Mouse (Mus musculus) heart, postnatal 0 days (tissue): ENCODE data around the gene Gm12248. TPM values are rescaled to one million over a fixed set of nuclear protein-coding genes. Genes with fewer than 3 reads are reported as not detected.

Experiments
- ATAC-seq: fragments of 200-750 bp; cut with Nextera tagmentation; 2 replicates; pipeline ENCODE4 v1.8.0; 2017; ENCODE audit warnings: low read depth, moderate number of reproducible peaks, moderate library complexity; ENCODE audit not compliant: insufficient read depth
- DNase-seq: peaks from one replicate; pipeline ENCODE4 v3.0.0-alpha.2; 2016; ENCODE audit warnings: low spot score
- H3K27ac ChIP-seq: fragments of 300-500 bp; sonication (generic); 2 replicates; pipeline ENCODE4 v1.5.1; 2014; ENCODE audit warnings: low read depth, mild to moderate bottlenecking
- H3K27me3 ChIP-seq: fragments of 300-500 bp; sonication (generic); 2 replicates; pipeline ENCODE4 v1.6.1; 2014; ENCODE audit warnings: low read length, mixed read lengths; ENCODE audit not compliant: control insufficient read depth, insufficient read depth
- H3K36me3 ChIP-seq: fragments of 300-500 bp; sonication (generic); replicated peaks from 2 replicates; pipeline ENCODE4 v1.6.1; 2014; ENCODE audit warnings: low read length, mixed read lengths; ENCODE audit not compliant: control insufficient read depth, insufficient read depth
- H3K4me1 ChIP-seq: fragments of 300-500 bp; sonication (generic); 2 replicates; pipeline ENCODE4 v1.6.1; 2014; ENCODE audit warnings: antibody characterized with exemption; ENCODE audit not compliant: control insufficient read depth, insufficient read depth
- H3K4me2 ChIP-seq: fragments of 300-500 bp; sonication (generic); 2 replicates; pipeline ENCODE4 v1.6.1; 2014; ENCODE audit warnings: low read depth, mild to moderate bottlenecking, low read length, moderate library complexity
- H3K4me3 ChIP-seq: fragments of 300-500 bp; sonication (generic); 2 replicates; pipeline ENCODE4 v1.5.1; 2014; ENCODE audit warnings: low read depth, low read length
- H3K9ac ChIP-seq: fragments of 300-500 bp; sonication (generic); replicated peaks from 2 replicates; pipeline ENCODE4 v1.6.1; 2014; ENCODE audit warnings: low read depth, low read length, mixed read lengths
- H3K9me3 ChIP-seq: fragments of 300-500 bp; sonication (generic); replicated peaks from 2 replicates; pipeline ENCODE4 v1.6.1; 2016; ENCODE audit warnings: low read length; ENCODE audit not compliant: control insufficient read depth
- CTCF ChIP-seq: IDR thresholded peaks from 2 replicates; pipeline ENCODE4 v1.5.1; 2016; ENCODE audit warnings: antibody characterized with exemption, control low read depth, low read depth
- EP300 ChIP-seq: IDR thresholded peaks from 2 replicates; pipeline ENCODE4 v1.6.1; 2016; ENCODE audit warnings: antibody characterized with exemption, low read depth
- WGBS: fragments of 180-500 bp; shearing (Covaris S2); extraction: QIAGEN DNeasy Blood & Tissue Kit; methylation state at CpG from one replicate; pipeline ENCODE4 v1.1.7; 2014; 5-methylcytosine and 5-hydroxymethylcytosine counted together
- polyA plus RNA-seq: library from polyadenylated mRNA; unstranded; fragments of >200 nt; fragmentation: Nextera tagmentation; extraction: Ambion mirVana; gene quantifications from 2 replicates; pipeline ENCODE4 v1.2.1, GENCODE M21; 2015
- total RNA-seq: library from RNA; depleted of rRNA; stranded (reverse); fragments of >200 nt; gene quantifications from 2 replicates; pipeline ENCODE4 v1.2.3, GENCODE M21; 2014; ENCODE audit warnings: low replicate concordance; rRNA removed

The Gm12248 gene
- total RNA-seq, result not detected in 2 replicates
- not detected in 2 replicates for polyA plus RNA-seq

DNA sequence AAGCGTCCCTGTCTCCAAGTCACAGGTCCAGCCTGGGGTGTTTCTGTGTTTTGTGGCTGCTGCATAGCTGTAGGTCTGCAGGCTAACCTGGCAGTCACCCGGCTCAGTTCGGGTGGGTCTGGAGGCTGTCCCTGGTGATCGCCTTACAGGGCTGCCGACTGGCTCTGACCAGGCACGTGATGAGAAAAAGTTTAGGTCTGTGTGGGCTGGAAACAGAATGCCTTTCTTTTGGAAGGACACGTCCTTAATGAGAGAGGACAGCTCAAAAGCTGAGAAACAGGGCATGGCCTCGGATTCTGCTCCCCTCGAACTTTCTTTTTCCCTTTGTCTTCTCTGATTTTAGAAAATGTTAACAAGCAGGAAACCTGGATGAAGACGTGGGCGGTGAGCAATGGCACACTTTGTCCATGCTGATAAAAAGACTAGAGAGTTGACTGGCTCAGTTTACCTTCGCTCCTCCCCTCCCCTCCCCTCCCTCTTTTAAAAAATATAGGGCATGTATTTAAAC is at the start of gene Gm12248:
Gene Gm12248, minus strand, starts transcription at position 114 of the 508 bp plus-strand sequence.
- H3K36me3 ChIP-seq, result no peaks in the 10 kb centered on the region
- no peak within 1 kb of the TSS; the same call in 1 of the 2 replicates for H3K9ac ChIP-seq
- H3K27me3 ChIP-seq, result no peaks in the 10 kb centered on the region
- DNase-seq, result no peak
- peaks cover 8% of the 10 kb centered on the region; the same call in 1 of the 2 replicates for H3K4me1 ChIP-seq
- 15% methylated on average over 12 of the region's 12 CpGs for WGBS
- no peak within 1 kb of the TSS for H3K27ac ChIP-seq
- no peaks in the 10 kb centered on the region for H3K9me3 ChIP-seq
- peak; percentile 78 for ATAC-seq
- H3K4me2 ChIP-seq, result peak within 1 kb of the TSS; percentile 60
- TF ChIP-seq EP300, result no peak
- peak within 1 kb of the TSS; percentile 26 for H3K4me3 ChIP-seq

DNA sequence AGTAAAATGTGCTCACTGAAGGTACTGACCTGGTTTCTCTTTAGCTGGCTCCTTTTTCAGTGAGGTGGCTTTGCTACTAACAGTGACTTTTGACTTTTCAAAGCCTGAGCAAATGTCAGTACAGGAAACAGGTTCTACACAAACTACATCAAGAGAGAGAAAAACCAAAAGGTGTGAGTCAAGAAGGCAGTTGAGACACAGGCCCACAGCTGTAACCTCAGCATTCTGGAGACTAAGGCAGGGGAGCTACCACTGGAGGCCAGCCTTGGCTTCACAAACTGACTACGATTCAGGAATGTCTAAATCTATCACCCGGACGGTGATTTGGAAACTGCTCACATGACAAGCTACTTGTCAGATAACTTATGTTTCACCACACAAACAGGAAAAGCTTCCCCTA is 46.5 kb upstream of the Gm12248 start:
- Histone ChIP-seq H3K9ac (no peak overlapping the region), H3K4me2 (no peak overlapping the region), H3K9me3 (no peaks in the 10 kb centered on the region), H3K27ac (peak overlapping the region; percentile 56; the same call in 1 of the 2 replicates), H3K27me3 (no peaks in the 10 kb centered on the region), H3K4me1 (no peaks in the 10 kb centered on the region), H3K4me3 (no peak overlapping the region), H3K36me3 (peaks cover 81% of the 10 kb centered on the region)
- 42% methylated on average over 3 of the region's 3 CpGs for WGBS
- ATAC-seq (no peak), DNase-seq (no peak)
- no peak for TF ChIP-seq EP300
- TF ChIP-seq CTCF, result no peak

DNA sequence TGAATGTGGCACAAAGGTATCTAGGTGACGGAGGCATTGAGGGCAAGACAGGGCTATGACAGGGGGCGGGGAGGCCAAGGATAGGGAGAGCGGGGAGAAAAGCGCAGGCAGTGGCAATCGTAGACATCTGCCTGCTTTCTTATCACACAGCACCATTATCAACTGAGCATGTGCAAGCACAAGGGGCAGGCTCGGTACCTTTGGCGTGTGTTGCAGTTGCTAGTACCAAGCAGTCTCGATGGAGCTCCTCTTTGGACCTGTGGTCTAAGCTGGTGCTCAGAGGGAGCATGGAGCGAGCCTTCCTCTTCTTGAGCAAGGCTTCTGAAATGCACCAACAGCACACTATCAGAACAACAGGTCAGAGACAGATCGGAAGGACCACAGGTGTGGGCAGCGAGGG is 45.9 kb upstream of the Gm12248 start:
- H3K9me3 ChIP-seq, result no peaks in the 10 kb centered on the region
- 84% methylated on average over 11 of the region's 11 CpGs for WGBS
- peaks cover 81% of the 10 kb centered on the region for H3K36me3 ChIP-seq

DNA sequence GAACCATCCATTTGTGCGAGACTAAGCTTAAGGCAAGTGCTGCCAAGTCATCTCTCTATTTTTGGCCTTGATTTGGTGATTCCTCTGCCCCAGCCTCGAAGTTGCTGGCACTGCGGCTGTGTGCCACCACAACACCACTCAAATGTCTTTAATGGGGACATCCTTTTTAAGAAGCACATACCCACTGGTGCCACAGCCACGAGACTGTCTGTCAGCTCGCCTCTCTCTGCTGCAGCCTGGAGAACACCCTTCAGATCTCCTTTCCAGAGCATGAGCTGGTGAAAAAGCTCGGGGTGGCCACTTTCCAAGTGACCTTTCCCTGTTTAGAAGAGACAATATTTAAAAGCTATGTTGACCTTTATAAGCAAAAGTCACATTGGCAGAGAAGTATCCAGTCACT is 43.7 kb upstream of the Gm12248 start:
- Histone ChIP-seq H3K4me2 (no peak overlapping the region), H3K9ac (no peak overlapping the region), H3K27ac (no peak overlapping the region), H3K4me3 (no peak overlapping the region), H3K4me1 (no peaks in the 10 kb centered on the region), H3K36me3 (peaks cover 83% of the 10 kb centered on the region), H3K27me3 (no peaks in the 10 kb centered on the region), H3K9me3 (no peaks in the 10 kb centered on the region)
- DNase-seq (no peak), ATAC-seq (no peak)
- 77% methylated on average over 6 of the region's 6 CpGs for WGBS
- TF ChIP-seq EP300 (no peak), CTCF (no peak)

More for the DNA sequence above, 45.9 kb upstream of the Gm12248 start:
- Histone ChIP-seq H3K9ac (no peak overlapping the region), H3K27me3 (no peaks in the 10 kb centered on the region), H3K4me1 (no peaks in the 10 kb centered on the region), H3K4me3 (no peak overlapping the region), H3K4me2 (no peak overlapping the region), H3K27ac (peak overlapping the region; percentile 56; the same call in 1 of the 2 replicates)
- TF ChIP-seq CTCF (no peak), EP300 (no peak)
- DNase-seq (no peak), ATAC-seq (no peak)

DNA sequence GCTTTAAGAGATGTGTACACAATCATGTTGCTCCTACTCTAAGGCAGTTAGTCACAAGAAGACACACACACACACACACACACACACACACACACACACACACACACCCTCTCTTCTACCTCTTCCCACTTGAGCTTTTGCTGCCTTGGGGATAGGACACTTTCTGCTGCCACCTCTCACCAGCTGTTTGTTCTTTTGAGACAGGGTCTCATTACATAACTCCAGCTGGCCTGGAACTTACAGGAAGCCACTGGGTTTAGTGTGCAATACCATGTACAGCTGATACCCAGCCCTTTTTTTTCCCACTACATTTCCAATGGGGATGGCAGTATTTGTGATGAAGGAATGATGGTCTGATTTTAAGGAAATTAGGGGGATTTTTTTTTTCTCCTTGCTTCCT is 42.4 kb upstream of the Gm12248 start:
- TF ChIP-seq EP300, result no peak
- TF ChIP-seq CTCF, result no peak
- Histone ChIP-seq H3K4me2 (no peak overlapping the region), H3K27ac (no peak overlapping the region), H3K4me1 (no peaks in the 10 kb centered on the region), H3K4me3 (no peak overlapping the region), H3K36me3 (peaks cover 79% of the 10 kb centered on the region), H3K9ac (no peak overlapping the region), H3K27me3 (no peaks in the 10 kb centered on the region), H3K9me3 (no peaks in the 10 kb centered on the region)
- ATAC-seq (no peak), DNase-seq (no peak)

DNA sequence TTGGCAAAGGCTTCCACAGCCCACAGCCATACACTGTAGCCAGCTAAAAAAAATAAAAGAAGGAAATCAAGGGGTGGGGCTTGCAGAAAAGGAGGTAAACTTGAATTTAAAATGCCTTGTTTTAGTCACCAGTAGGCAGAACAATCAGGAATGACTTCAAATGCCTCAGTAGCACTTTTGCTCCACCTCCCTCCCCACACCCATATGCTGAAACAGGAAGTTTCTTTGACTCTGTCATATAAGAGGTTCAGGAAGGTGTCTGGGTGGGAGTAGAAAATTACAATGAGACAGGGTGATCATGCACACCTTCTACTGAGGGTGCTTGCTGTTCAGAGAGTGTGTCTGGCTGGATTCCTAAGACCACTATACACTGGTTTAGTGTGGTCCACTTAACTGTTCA is 41.9 kb upstream of the Gm12248 start:
- no peaks in the 10 kb centered on the region for H3K4me1 ChIP-seq
- H3K9me3 ChIP-seq, result no peaks in the 10 kb centered on the region
- no peak for ATAC-seq
- no peak for DNase-seq
- no peaks in the 10 kb centered on the region for H3K27me3 ChIP-seq
- no peak for TF ChIP-seq EP300
- no peak for TF ChIP-seq CTCF
- no peak overlapping the region for H3K27ac ChIP-seq
- H3K4me2 ChIP-seq, result no peak overlapping the region
- H3K4me3 ChIP-seq, result no peak overlapping the region
- H3K9ac ChIP-seq, result no peak overlapping the region
- peaks cover 83% of the 10 kb centered on the region for H3K36me3 ChIP-seq
